Mouse (Mus musculus) frontal cortex, postnatal 10 days (tissue): ENCODE measurements around the gene Hivep2.

Experiments
- DNase-seq, 2 experiments: peaks; one replicate each; pipeline ENCODE4 v3.0.0; 2022; ENCODE audit warnings: low spot score in 2 of 2, mixed read lengths in 1 of 2

The Hivep2 gene

DNA sequence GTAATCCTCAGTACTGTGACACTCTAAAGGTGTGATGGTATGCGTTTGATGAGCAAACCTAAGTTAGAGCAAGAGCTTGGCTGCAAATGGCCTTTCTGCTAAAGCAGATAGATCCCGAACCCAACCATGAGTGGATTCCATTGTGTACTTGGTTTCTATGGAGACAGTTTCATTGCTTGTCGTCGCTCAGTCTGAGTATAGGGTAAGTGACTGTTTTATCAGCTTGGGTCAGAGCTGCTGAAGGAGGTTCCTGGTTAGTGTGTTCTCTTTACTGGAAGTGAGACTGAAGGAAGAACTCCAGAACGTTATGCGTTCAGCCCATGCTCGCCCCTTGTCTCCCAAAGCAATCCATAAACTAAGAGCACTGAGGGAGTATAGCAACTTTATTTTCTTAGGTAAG is 54.4 kb downstream of the Hivep2 start:
- no peak for DNase-seq

- DNase-seq: no peak
These were observed 59.1 kb downstream of the Hivep2 start for GRCm38 (mm10) chr10:14024971-14025370.

- DNase-seq: no peak
These were observed 61.9 kb downstream of the Hivep2 start for GRCm38 (mm10) chr10:14027751-14028150.

- no peak for DNase-seq
These were observed 63.1 kb downstream of the Hivep2 start for GRCm38 (mm10) chr10:14028956-14029355.

DNA sequence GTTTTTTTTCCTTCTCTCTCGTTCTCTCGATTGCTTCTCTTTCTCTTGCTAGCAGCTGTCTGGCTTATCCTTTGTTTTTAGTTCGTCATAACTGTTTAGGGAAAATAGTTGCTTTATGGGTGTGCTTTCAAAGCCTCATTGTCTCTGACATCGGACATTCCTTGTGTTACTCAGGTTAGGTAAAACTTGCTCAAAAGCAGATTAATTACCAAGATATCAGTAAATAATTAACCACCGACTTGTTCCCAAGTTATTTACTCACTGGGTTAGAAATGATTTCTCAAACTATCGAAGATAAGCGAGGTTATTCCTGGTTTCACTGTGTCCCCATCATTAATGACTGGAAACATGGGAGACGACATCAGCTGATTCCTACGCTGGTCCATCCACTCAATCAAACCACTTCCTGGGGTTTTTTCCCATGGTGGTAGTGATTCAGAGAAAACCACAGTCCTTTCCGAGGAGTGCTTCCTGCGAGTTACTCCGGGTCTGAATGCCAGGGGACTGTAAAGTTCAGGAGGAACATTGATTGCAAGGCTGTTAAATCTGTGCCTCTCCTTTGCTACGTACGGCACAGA is 64.7 kb downstream of the Hivep2 start:
- no peak for DNase-seq

- no peak for DNase-seq
These were observed 66.7 kb downstream of the Hivep2 start for GRCm38 (mm10) chr10:14032532-14032931.

- DNase-seq: no peak
These were observed 68.2 kb downstream of the Hivep2 start for GRCm38 (mm10) chr10:14034046-14034445.

- no peak for DNase-seq
These were observed 68.9 kb downstream of the Hivep2 start for GRCm38 (mm10) chr10:14034790-14035189.

- DNase-seq: no peak
These were observed 69.7 kb downstream of the Hivep2 start for GRCm38 (mm10) chr10:14035607-14036006.

GRCm38 (mm10) chr10:14036472-14036871 is 70.6 kb downstream of the Hivep2 start:
- no peak for DNase-seq

DNA sequence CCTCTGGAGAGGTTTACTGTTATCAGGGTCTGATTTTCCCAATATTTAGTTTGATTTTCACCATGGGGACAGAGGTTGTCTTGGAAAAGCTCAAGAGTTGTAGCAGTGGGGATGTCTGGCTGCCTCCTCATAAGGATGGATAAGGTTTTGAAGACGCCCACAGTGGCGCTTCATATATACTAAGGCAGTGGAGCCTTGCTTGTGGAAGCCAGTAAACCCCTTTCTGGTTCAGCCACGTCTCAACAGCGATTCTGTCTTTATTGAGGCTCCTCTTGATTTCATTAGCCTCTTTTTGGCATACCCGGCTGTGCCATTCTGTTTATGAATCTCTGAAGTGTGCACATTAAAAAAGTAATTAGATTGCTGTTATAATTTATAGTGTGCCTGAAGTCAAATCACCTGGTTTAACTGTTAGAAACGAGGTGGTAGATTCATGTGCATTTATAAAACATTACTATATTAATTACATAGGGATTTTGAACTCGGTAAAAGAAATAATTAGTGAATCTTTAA is 72.2 kb downstream of the Hivep2 start:
- DNase-seq: no peak

DNA sequence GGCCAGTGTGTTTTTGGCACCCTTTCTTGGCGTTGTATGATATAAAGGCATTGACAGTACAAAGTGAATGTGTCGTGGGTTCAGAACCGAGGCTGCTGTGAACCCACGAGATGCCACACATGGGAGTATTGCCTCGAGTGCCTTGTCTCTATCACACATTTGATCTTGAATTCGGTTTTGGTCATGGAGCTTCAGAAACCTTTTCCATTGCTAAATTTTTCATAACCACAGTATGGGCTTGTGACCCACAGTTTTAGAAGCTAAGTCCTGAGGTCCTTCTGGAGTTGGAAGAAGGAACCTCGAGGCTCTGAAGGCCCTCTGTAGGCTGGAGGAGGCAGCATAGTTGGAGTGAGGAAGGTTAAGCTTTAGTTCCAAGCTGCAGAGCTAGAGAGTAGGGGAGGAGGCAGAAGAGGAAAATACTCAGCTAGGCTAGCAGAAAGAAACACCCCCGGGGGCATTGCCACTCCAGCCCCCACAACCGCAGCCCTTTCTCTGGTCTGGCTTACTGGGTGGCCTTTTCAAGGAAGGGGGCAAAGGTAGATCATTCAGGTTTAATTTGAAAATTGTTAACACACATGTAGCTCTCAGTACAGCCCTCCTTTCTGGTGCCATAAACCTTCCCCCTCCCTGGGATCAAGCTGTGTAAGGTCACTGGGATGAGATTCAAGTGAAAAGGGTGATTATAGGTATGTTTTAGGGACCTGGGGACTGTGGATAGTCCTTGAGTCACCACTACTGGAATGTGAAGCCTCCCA is 75.0 kb downstream of the Hivep2 start:
- DNase-seq: no peak

DNA sequence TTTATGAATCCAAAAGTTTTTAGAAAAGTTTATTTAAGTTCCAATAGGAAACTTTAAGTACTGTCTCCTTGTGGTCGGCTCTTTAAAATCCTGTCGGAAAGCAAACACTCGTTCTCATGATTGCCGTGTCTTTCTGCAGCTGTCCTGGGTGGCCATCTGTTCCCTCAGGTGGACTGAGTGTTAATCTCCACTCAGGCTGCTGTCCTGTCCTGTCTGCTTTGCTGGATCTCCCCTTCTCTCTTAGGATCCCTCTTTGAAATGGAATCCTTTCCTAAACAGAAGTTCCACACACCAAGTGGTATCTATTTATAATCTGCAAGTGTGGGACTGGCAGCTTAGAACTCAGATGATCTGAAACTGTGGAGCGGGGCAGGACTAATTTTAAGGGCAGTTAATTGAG is 75.7 kb downstream of the Hivep2 start:
- no peak for DNase-seq

DNA sequence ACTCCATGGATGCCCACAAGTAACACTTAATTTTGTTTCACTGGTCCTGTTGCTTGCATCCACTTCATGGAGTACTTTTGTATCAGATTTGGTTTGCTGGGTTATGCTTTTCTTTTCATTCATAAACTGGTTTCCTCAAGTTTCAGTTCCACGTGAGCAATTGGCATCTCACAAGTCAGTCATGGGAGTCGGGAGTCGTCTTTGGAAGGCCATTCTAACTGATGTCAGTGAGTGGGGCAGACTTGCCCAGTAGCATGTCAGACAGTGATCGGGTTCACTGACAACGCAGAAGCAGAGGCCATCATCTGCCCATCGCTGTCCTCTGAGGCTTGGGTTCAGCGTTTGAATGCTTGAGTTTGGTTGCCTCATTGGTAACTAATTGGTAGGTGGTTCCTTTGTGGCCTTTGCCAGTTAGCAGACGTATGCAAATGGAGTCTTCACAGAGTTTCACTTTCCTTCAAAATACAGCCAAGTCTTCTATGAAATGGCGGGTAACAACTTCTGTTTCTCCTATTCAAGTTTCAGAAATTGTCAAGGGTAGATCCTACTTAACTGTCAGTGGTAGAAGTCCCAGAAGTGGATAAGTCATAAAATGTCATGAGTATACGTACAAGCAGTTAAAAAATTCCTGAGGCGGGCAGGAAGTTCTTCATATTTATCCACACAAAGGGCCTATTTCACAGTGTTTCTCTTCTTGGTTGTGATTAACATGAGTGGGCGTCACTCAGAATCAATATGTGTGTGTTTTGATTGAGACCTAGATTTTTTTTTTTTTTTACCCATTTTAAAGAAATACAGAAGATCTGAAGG is 76.9 kb downstream of the Hivep2 start:
- DNase-seq: no peak

GRCm38 (mm10) chr10:14043349-14043710 is 77.5 kb downstream of the Hivep2 start:
- no peak for DNase-seq

DNA sequence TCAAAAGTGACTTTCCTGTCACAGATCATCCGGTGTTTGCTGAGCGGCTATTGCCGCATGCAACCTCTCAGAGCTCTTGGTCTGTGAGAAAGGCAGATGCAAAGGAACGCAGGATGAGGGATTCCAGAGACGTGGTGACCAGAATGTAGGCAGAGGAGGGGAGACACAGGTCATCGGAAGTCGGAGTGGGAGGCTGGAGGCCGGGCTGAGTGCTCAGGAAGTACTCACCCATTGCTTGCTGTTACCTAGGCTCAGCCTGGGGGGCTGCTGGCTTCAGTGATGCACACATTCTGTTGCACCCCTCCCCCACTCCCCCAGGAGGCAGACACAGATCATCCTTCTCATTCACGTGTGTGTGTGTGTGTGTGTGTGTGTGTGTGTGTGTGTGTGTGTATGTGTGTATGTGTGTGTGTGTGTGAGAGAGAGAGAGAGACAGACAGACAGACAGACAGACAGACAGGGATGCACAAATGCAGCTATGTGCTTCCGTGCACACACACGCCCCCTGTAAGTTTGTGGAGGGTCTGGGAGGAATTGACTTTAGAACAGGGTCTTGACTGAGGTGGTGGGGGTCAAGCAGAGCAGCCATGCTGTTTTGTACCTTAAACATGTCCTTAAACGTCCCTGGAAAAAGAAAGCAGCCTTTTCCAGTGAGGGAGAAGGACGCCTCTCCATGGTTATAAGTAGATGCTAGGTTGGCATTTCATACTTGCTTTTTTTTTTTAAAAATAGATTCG is 78.3 kb downstream of the Hivep2 start:
- DNase-seq: no peak

DNA sequence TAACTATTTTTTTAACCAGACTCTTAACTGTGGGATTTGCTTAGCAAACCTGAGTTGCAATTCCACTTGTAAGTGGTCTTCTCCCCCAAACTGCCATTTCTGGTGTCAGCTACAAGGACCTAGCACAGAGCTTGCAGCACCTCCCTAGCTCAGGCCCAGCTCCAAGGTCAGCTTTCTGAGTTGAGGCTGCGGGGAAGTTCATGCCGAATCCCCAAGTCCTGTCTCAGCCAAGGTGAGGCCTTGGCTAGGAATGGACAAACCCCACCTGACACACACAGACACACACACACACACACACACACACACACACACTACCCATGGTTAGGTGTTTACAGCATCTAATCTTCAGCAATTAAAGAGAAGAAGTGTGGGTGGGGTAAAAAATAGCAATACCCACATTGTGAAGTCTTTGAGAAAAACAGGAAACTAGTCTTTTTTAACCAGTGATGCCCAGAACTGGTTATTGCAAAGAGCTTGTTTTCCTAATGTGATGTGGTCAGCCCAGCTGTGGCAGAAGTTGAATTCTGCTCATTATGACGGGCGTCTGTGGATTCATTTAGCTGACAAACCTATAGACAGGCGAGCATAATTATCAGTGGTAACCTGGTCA is 79.0 kb downstream of the Hivep2 start:
- no peak for DNase-seq

DNA sequence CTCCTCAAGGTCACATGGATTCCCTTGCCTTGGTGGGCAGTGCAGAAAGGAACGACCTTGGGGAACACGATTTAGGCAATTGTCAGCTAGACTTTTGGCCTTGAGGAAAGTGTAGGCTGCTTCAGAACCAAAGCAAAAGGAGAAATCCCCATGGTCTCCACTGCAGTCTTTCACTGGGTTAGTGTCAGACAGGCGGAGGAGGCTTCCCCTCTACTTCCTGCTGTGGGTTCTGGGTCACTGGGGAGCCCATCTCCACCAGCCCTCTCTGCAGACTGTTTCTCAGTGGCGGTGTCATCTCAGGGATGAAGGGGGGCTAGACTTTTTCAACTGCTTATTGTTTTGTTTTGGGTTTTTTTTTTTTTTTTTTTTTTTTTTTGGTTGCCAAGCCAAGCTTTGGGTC is 79.9 kb downstream of the Hivep2 start:
- no peak for DNase-seq

DNA sequence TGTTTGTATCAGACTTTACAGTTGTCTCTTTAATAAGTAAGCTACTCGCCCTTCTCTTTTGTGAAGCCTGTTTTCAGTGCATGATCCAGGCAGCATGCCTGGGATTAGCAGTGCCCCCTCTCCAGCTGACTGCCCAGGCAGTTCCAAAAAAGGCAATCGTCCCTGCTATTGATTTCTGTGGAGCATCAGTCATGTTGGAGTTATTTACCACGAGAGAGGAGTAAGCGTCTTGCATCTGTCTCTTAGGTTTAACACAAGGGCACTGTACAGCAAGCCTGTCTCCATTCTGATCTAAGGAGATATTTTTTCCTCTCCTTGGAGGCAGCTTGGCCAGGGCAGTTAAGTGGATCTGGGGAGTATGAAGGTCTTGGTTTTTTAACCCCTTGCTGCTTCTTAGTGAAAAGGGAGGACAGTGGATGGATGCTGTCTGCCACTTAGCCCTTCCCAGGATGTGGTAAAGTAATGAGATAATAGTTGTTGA is 80.3 kb downstream of the Hivep2 start:
- DNase-seq: no peak

DNA sequence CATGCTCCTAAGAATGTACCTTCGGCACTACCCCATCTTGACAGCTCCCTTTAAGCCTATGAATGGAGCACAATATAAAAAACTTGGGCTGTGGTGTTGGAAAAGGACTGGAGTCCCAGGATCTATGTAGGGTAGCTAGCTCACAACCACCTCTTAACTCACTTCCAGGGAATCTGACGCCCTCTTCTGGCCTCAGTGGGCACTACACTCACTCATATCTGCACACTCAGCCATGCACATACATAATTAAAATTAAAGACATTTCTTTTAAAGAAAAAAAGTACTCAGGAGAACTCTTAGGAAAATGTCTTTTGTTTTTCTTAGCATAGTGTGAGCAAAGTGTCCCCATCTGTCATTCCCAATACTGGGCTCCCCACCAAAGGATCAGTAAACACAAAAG is 81.1 kb downstream of the Hivep2 start:
- DNase-seq: no peak

DNA sequence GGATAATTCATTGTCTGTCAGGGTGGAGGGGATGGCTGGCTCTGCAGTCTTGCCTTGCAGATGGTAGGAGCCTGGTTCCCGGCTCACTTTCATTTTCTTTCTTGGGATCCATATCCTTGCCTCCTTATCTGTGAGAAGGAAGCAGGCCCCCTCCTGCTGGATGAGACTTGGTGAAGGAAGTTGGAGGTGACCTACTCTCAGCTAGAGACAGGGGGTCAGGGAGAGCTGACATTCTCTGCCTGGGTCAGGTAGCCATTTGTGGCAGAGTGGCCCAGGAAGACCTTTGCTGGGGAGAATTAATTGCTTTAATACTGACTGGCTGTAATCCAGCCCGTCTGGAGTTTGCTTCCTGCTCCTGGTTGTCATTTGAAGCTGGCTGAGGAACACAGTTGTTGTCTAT is 81.8 kb downstream of the Hivep2 start:
- DNase-seq: no peak
